Mouse (Mus musculus) small intestine, adult 2 months (tissue): Measurements from ENCODE around the gene Neurl1a. TPM values are rescaled to one million over a fixed set of nuclear protein-coding genes. Genes with fewer than 3 reads are reported as not detected.

Source experiments
- H3K27ac ChIP-seq: fragments of 200-500 bp; 2 replicates; pipeline ENCODE4 v1.5.1; 2012; ENCODE audit warnings: low read depth, low read length, control low read depth, inconsistent platforms; ENCODE audit not compliant: insufficient read depth
- H3K27me3 ChIP-seq: fragments of 200-500 bp; 2 replicates; pipeline ENCODE4 v1.6.1; 2012; ENCODE audit warnings: mild to moderate bottlenecking, moderate library complexity, low read length, inconsistent platforms; ENCODE audit not compliant: control insufficient read depth, insufficient read depth
- H3K36me3 ChIP-seq: fragments of 200-500 bp; 2 replicates; pipeline ENCODE4 v1.6.1; 2012; ENCODE audit warnings: mild to moderate bottlenecking, low read length, control low read depth, inconsistent platforms; ENCODE audit not compliant: control insufficient read depth, insufficient read depth
- H3K4me1 ChIP-seq: fragments of 200-500 bp; 2 replicates; pipeline ENCODE4 v1.6.1; 2012; ENCODE audit warnings: low read length, inconsistent platforms, mixed read lengths; ENCODE audit not compliant: control insufficient read depth, insufficient read depth, insufficient read length
- H3K4me3 ChIP-seq: fragments of 200-500 bp; 2 replicates; pipeline ENCODE4 v1.5.1; 2012; ENCODE audit warnings: low read depth, mild to moderate bottlenecking, control low read depth, inconsistent platforms, low read length, moderate library complexity
- CTCF ChIP-seq: fragments of 200-500 bp; IDR thresholded peaks from 2 replicates; pipeline ENCODE4 v1.5.1; 2012; ENCODE audit warnings: low read depth, mild to moderate bottlenecking, control low read depth, inconsistent platforms, low read length, moderate library complexity, mixed read lengths; ENCODE audit not compliant: insufficient replicate concordance, insufficient read length; ENCODE audit errors: extremely low read depth
- POLR2A ChIP-seq: fragments of 200-500 bp; IDR thresholded peaks from 2 replicates; pipeline ENCODE4 v1.6.1; 2012; ENCODE audit warnings: low read depth, mild to moderate bottlenecking, control low read depth, inconsistent platforms, low read length, moderate library complexity
- WGBS: fragments of 180-500 bp; shearing (Covaris S2); methylation state at CpG from one replicate; pipeline ENCODE4 v1.1.7; 2018; 5-methylcytosine and 5-hydroxymethylcytosine counted together
- polyA plus RNA-seq: library from polyadenylated mRNA; depleted of rRNA; stranded (reverse); fragments of >200 nt; gene quantifications from 2 replicates; pipeline ENCODE4 v1.2.3, GENCODE M21; 2012

The Neurl1a gene
- polyA plus RNA-seq, 1 experiment: 6.7 TPM

DNA sequence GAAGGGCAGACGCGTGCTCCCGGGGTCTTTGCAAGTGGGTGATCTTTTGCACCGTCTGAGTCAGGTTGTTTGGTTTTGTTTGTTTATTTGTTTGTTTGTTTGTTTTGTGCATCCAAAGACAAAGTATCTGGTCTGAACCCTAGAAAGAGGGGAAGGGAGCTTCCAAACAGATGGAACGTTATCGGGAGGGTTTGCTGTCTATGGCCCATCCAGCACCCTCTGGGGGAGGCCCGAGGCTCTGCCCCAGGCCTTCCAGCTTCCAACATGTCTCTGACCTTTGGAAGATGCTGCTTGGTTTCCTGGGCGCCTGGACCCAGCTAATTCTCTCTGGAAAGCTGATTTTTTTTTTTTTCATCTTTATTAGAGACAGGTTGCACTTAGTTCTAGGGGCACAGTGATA is 1.4 kb downstream of the Neurl1a start:
- H3K4me1 ChIP-seq: peaks cover 3% of the 10 kb centered on the region; the same call in 1 of the 2 replicates
- H3K27me3 ChIP-seq: peaks cover 20% of the 10 kb centered on the region
- H3K4me3 ChIP-seq: no peak overlapping the region
- H3K36me3 ChIP-seq: no peaks in the 10 kb centered on the region
- no peak for TF ChIP-seq CTCF
- no peak for TF ChIP-seq POLR2A
- 29% methylated on average over 8 of the region's 8 CpGs for WGBS
- no peak overlapping the region for H3K27ac ChIP-seq

DNA sequence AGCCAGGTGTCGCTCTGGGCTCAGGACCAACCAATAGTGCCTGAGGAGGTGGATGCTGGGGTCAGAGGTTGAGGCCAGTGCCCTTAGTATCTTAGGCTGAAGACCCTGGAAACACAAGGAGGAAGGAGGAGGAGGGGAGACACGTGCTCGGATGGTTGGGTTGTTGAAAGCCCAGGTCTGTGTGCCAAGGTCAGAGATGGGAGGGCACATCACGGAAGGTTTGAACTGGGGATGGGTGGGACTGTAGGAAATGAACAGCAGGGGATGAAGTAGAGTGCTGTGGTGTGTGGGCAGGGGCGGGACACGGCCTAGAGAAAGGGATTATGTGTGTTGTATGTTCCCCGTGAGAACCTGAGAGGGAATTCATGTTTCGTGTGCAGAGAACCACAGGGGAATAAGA is 5.6 kb downstream of the Neurl1a start:
- peaks cover 10% of the 10 kb centered on the region for H3K27me3 ChIP-seq
- H3K4me3 ChIP-seq: no peak overlapping the region
- H3K36me3 ChIP-seq: no peaks in the 10 kb centered on the region
- 59% methylated on average over 8 of the region's 8 CpGs for WGBS
- TF ChIP-seq CTCF: no peak
- no peak for TF ChIP-seq POLR2A
- H3K27ac ChIP-seq: no peak overlapping the region
- H3K4me1 ChIP-seq: peaks cover 3% of the 10 kb centered on the region; the same call in 1 of the 2 replicates

- Histone ChIP-seq H3K4me3 (no peak overlapping the region), H3K4me1 (no peaks in the 10 kb centered on the region), H3K27me3 (peaks cover 5% of the 10 kb centered on the region; the same call in 1 of the 2 replicates), H3K27ac (no peak overlapping the region), H3K36me3 (no peaks in the 10 kb centered on the region)
- no peak for TF ChIP-seq CTCF
- no peak for TF ChIP-seq POLR2A
- WGBS: 23% methylated on average over 4 of the region's 4 CpGs
These were observed 6.1 kb downstream of the Neurl1a start for GRCm38 (mm10) chr19:47184736-47185135.

- Histone ChIP-seq H3K4me3 (no peak overlapping the region), H3K27me3 (no peaks in the 10 kb centered on the region), H3K36me3 (no peaks in the 10 kb centered on the region), H3K4me1 (no peaks in the 10 kb centered on the region), H3K27ac (no peak overlapping the region)
- WGBS: 48% methylated on average over 15 of the region's 15 CpGs
- no peak for TF ChIP-seq CTCF
These were observed 8.1 kb downstream of the Neurl1a start for GRCm38 (mm10) chr19:47186514-47187275.

DNA sequence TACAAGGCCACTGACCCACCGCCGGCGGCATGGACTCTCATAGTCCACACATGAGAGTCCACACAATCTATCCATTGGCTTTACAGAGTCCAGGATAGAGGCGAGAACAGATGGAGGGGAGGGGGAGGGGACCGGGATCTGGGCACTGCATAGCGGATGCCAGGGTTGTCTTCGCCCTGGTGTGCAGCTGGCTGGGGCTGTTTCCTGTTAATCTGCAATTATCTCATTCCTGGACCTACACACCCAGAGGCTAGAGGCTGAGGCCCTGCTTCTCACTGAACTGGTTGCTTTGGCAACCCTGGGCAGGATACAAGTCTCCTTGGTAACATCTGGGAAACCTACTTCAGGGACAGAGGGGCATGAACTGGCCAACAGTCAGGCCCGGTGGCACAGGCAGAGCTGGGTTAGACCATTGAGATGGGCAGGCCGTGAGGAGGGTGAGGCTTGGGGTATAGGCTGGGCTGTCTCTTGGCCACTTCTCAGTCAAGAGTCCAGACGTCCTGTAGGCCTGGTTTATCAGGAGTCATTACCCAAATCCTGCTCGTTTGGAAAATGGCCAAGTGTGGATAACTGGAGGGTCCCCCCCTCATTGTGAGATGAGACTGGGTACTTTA is 10.0 kb downstream of the Neurl1a start:
- Histone ChIP-seq H3K27me3 (no peaks in the 10 kb centered on the region), H3K27ac (no peak overlapping the region), H3K4me1 (no peaks in the 10 kb centered on the region), H3K4me3 (no peak overlapping the region), H3K36me3 (no peaks in the 10 kb centered on the region)
- 70% methylated on average over 11 of the region's 11 CpGs for WGBS
- no peak for TF ChIP-seq POLR2A
- TF ChIP-seq CTCF: no peak

DNA sequence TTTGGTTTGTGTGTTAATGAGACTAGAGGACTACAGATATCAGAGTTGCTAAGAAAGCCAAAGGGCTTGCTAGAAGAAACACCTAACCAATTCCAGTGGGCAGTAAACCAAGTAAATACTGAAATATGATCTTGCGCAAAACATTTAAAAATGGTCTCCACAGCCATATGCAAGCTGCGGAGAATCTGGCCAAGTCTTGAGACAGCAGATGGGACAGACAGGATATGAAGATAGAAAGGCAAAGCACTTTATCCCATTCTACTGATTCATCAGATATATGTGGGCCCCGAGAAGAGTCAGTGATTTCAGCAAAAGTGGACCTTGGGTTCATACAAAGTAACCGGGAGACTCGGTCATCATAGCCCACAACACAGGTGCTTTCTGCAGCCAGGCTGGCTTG is 13.5 kb downstream of the Neurl1a start:
- no peak overlapping the region for H3K4me3 ChIP-seq
- H3K4me1 ChIP-seq: no peaks in the 10 kb centered on the region
- no peaks in the 10 kb centered on the region for H3K36me3 ChIP-seq
- no peaks in the 10 kb centered on the region for H3K27me3 ChIP-seq
- H3K27ac ChIP-seq: no peak overlapping the region
- WGBS: 89% methylated on average over 5 of the region's 5 CpGs
- TF ChIP-seq POLR2A (no peak), CTCF (no peak)

DNA sequence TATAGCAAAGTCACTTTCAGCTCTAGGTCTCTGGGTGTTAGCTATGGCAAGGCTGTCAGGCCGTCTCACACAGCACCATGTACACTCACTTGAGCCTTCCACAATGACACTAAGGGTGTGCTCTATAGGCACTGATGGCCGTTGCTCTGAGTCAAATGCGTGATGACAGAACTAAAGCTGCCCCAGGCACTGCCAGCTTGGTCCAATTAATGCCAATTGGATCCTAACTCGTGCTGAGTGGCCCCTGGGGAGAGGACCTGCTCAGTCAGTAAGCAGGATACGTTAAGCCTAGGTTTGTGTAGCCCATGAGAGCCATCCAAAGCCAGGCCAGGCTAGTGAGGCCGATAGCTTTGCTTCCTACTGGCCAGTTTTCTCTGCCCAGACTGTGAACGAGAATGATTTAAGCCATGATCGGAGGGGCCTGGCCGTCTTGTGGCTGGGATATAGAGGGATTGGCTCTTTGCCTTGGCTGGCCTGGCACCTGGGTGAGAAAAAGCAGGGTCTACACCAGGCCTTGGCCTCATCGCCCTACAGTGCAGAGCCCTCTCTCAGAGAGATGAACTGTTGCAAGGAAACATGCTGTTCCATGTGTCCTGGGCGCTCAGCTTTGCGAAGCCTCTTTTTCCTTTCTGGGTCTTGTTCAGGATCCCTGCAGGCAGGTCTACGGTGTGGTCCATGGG is 20.2 kb downstream of the Neurl1a start:
- TF ChIP-seq POLR2A (no peak), CTCF (no peak)
- Histone ChIP-seq H3K27me3 (no peaks in the 10 kb centered on the region), H3K4me1 (no peaks in the 10 kb centered on the region), H3K27ac (no peak overlapping the region), H3K36me3 (no peaks in the 10 kb centered on the region), H3K4me3 (no peak overlapping the region)
- WGBS: 82% methylated on average over 13 of the region's 13 CpGs
